Mouse (Mus musculus) cortical plate, adult 2 months (tissue): ENCODE data around the gene Cwc25. TPM values are rescaled to one million over a fixed set of nuclear protein-coding genes. Genes with fewer than 3 reads are reported as not detected.

ENCODE experiments used
- H3K27ac ChIP-seq: fragments of 200-500 bp; 2 replicates; pipeline ENCODE4 v1.5.1; 2012; ENCODE audit warnings: low read length, control low read depth, inconsistent platforms; ENCODE audit not compliant: insufficient read depth
- H3K4me1 ChIP-seq: fragments of 200-500 bp; 2 replicates; pipeline ENCODE4 v1.6.1; 2011; ENCODE audit warnings: low read length; ENCODE audit not compliant: control insufficient read depth, insufficient read depth
- H3K4me3 ChIP-seq: fragments of 200-500 bp; 2 replicates; pipeline ENCODE4 v1.5.1; 2011; ENCODE audit warnings: mild to moderate bottlenecking, low read length, control low read depth; ENCODE audit not compliant: insufficient read depth
- CTCF ChIP-seq: fragments of 200-500 bp; IDR thresholded peaks from 2 replicates; pipeline ENCODE4 v1.5.1; 2011; ENCODE audit warnings: mild to moderate bottlenecking, control low read depth, low read length; ENCODE audit not compliant: insufficient read depth; ENCODE audit errors: extremely low read depth
- POLR2A ChIP-seq: fragments of 200-500 bp; IDR thresholded peaks from 2 replicates; pipeline ENCODE4 v1.6.1; 2011; ENCODE audit warnings: mild to moderate bottlenecking, low read length, control low read depth; ENCODE audit not compliant: insufficient read depth; ENCODE audit errors: extremely low read depth
- polyA plus RNA-seq: library from polyadenylated mRNA; depleted of rRNA; stranded (reverse); fragments of >200 nt; gene quantifications from 2 replicates; pipeline ENCODE4 v1.2.3, GENCODE M21; 2012

The Cwc25 gene
- polyA plus RNA-seq, 1 experiment = 16.4 TPM

DNA sequence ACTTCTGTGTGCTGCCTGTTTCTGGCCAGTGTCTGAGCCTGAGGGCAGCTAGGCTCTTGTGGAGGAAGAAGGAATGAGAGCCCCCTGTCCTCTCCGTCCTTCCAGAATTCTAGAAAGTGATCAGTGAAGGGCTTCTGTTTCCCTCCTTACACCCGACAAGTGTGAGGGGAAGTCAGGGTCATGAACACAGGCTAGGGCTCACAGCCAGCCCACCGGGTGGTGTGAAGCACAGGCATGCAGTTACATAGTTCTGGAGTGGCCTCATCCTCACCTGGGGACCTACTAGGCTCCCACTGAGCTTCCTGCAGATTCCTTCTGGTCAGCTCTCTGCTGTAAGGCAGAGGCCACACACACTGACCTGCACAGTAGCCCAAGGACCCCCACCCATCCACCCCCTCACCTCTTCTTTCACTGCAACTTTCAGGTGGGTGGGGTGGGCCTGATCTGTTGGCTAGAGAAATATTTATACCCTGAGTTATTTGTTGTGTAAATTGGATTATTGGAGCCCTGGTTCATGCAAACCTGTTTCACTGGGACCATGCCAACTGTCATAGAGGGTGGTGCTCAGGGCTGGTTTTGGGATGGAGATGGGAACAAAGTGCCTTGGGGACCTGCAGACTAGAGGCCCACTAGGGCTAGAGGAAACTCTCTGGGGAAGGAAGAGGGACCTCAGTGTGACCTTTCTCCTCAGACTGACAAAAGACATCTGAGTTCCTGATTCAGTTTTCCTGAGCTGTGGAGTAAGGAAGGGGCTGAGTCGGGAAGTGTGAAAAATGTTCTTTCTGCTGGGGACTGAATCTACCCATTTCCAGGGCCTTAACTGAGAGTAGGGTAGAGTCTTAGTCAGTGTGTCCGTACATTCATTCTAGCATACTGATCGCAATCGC is 43.1 kb upstream of the Cwc25 start:
- no peak overlapping the region for H3K27ac ChIP-seq
- peaks cover 28% of the 10 kb centered on the region for H3K4me1 ChIP-seq
- no peak for TF ChIP-seq CTCF
- TF ChIP-seq POLR2A = no peak
- H3K4me3 ChIP-seq = no peak overlapping the region

DNA sequence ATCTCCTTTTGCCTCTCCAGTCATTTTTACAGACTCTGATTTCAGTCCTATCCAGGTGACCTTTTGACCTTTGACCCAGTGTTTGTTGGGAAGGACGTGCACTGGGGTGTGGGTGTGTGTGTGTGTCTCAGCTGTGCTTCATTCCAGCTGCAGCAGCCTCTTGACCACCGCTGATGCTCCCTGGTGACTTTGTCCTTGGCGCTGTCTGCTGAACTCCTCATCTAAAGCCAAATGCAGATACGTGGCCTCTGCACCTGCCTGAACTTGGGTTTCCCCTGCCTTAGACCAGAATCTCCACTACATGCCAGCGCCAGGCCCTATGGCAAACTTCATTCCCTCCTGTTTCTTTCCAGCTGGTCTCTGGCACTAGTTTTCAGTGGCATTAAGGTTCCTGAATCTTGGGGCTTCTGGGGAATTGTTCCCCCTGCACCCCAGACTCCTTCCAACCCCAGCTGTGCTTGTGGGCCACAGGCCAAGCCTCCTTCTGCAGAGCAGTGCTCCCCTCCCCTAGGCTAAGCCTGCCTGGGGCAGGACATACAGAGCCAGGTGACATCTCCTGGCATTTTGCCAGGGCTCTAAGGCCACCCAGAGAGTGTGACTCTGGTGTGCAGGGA is 42.4 kb upstream of the Cwc25 start:
- no peak for TF ChIP-seq CTCF
- no peak for TF ChIP-seq POLR2A
- Histone ChIP-seq H3K27ac (no peak overlapping the region), H3K4me1 (peaks cover 30% of the 10 kb centered on the region), H3K4me3 (no peak overlapping the region)

GRCm38 (mm10) chr11:97808093-97808492 is 41.7 kb upstream of the Cwc25 start:
- TF ChIP-seq CTCF (no peak), POLR2A (no peak)
- Histone ChIP-seq H3K4me1 (peaks cover 28% of the 10 kb centered on the region), H3K27ac (no peak overlapping the region; the same call in 1 of the 2 replicates), H3K4me3 (no peak overlapping the region)

GRCm38 (mm10) chr11:97807626-97808025 is 41.3 kb upstream of the Cwc25 start:
- no peak overlapping the region for H3K4me3 ChIP-seq
- TF ChIP-seq CTCF (no peak), POLR2A (no peak)
- no peak overlapping the region; the same call in 1 of the 2 replicates for H3K27ac ChIP-seq
- H3K4me1 ChIP-seq = peaks cover 24% of the 10 kb centered on the region

DNA sequence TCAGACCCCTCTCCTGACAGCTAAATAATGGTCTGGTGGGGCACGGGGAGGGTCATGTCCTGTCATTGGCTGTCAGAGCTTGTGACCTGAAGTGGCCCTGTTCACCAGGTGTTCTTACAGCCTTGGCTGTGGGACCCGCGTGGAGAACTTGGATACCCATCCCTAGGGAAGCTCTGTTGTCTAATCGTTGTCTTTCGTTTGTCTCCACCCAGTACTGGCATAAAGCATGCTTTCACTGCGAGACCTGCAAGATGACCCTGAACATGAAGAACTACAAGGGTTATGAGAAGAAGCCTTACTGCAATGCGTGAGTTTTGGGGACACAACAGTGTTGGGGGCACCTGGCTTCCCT is 40.2 kb upstream of the Cwc25 start:
- TF ChIP-seq CTCF (no peak), POLR2A (no peak)
- Histone ChIP-seq H3K4me1 (peaks cover 19% of the 10 kb centered on the region), H3K27ac (no peak overlapping the region), H3K4me3 (no peak overlapping the region)

DNA sequence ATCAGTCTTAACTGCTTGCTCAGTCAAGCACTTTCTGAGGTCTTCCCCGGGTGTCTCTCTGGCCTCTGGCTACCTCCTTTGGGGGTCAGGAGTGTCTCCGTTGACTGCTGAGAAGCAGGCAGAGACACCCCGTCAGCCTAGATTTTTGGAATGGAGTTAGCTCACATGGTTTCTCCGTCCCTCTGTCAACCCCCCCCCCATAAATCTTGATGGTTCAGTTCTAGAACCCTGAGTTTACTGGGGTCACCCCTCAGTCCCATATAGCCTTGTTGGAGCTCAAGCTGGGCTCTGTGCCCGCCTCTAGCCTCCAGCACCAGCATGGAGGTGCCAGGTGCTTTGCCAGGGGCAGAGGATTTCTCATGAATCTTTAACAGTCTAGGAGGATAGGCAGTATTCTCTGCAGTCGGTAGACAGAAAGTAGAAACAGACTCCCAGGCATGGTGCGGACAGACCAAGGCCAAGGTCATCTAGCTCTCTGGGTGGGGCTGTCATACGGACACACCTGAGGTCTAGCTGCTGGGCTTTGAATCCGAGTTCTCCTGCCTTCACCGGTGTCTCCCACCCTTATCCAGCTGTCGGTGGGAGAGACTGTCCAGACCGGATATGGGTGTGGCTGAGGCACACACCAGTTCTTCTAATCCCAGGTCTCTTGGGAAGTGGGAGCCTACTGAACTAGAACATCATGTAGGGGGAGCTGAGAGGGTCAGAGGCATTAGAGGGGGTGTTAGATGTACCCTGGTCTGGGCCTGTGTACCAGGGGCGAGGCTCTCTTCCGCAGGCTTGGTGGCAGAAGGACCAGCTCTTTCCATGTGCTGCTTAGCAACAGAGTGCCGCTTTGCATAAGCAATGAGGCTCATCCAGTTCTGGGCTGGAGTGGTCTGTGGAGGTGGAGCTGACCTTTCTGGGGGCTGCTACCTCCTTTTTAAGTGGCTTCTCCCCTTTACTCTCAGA is 39.6 kb upstream of the Cwc25 start:
- H3K4me3 ChIP-seq = no peak overlapping the region
- no peak for TF ChIP-seq POLR2A
- no peak for TF ChIP-seq CTCF

DNA sequence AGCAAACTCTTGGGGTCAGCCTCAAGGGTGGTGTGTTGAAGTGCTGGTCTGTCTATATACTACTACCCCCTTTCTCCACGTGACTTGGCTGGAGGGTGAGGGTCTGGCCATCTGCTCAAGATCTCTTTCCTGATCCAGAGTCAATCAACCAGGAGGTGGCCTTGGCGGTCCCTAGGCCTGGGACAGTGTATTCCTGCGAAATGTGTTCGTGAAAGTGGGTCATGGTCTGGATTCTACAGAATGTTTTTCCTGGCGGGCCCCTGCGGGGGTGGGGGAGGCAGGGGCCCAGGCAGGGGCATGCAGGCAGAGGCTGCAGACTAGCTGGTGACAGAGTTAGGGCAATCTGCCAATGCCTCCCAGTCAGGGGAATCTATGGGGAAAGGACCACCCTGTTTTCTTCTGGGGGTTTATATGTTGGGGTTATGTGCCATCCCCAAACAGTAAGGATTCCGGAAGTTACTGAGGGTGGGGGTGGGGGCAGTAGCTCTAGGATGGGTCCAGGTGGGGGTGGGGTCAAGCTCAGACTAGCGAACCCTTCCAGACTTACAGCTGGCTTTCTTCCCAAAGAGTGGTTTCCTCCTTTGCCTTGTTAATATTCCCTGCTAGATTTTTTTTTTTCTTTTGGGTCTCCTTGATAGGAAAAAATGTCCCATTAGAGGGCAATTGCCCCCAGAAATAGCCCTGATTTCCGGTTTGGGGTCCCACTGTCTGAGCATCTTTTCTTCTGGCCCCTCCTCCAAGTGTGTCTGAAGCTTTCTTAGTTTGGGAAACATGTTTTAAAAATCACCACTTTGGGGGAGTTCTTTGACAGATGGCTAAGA is 38.7 kb upstream of the Cwc25 start:
- Histone ChIP-seq H3K27ac (no peak overlapping the region), H3K4me1 (peaks cover 19% of the 10 kb centered on the region), H3K4me3 (no peak overlapping the region)
- no peak for TF ChIP-seq POLR2A
- TF ChIP-seq CTCF = no peak

More for the DNA sequence above, 39.6 kb upstream of the Cwc25 start:
- peak overlapping the region; percentile 24; the same call in 1 of the 2 replicates for H3K27ac ChIP-seq
- H3K4me1 ChIP-seq = peaks cover 19% of the 10 kb centered on the region

DNA sequence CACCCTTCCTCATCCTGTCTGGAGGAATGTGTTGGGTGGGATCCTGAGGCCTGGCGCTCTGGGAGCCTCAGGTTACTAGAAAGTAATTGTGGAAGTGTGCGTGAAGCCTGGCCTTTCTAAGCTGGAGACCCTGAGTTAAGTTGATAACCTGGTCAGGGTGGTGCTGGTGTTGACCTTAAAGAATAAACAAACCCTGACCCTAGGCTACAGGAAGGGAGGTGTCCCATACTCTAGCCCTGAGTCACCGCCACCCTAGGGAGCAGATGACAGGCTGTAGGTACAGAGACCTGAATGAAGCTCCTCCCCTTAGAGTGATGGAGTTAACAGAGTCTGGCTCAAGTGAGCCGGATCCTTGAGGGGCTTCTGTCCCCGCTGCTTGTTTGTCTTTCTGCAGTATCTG is 37.5 kb upstream of the Cwc25 start:
- TF ChIP-seq CTCF (no peak), POLR2A (no peak)
- peaks cover 19% of the 10 kb centered on the region for H3K4me1 ChIP-seq
- H3K27ac ChIP-seq = no peak overlapping the region
- H3K4me3 ChIP-seq = no peak overlapping the region
